Mouse (Mus musculus) hindlimb bud, embryonic 11.5 days (tissue): ENCODE results near the gene Rtcb.

Source experiments
- DNase-seq: peaks from one replicate; pipeline ENCODE4 v3.0.0-alpha.2; 2012; ENCODE audit warnings: low read depth, low spot score; ENCODE audit errors: extremely low spot score

Gene Rtcb

GRCm38 (mm10) chr10:85957464-85957950 is at the start of gene Rtcb:
TSS of gene Rtcb (minus strand) at chr10:85957823.
- peak; percentile 84 for DNase-seq

- no peak for DNase-seq
Observed at GRCm38 (mm10) chr10:86006455-86006854, 48.8 kb upstream of the Rtcb start.

- no peak for DNase-seq
Observed at GRCm38 (mm10) chr10:86000447-86000846, 42.8 kb upstream of the Rtcb start.

GRCm38 (mm10) chr10:85994543-85995104 is 37.0 kb upstream of the Rtcb start:
- DNase-seq = no peak

- DNase-seq = no peak
Observed at GRCm38 (mm10) chr10:85993836-85994235, 36.2 kb upstream of the Rtcb start.

- DNase-seq = no peak
Observed at GRCm38 (mm10) chr10:85992412-85992811, 34.8 kb upstream of the Rtcb start.

GRCm38 (mm10) chr10:85989412-85990115 is 31.9 kb upstream of the Rtcb start:
- DNase-seq = no peak

- DNase-seq = no peak
Observed at GRCm38 (mm10) chr10:85972915-85973314, 15.3 kb upstream of the Rtcb start.

GRCm38 (mm10) chr10:85971826-85972225 is 14.2 kb upstream of the Rtcb start:
- DNase-seq = no peak

GRCm38 (mm10) chr10:85969894-85970620 is 12.4 kb upstream of the Rtcb start:
- DNase-seq = no peak

GRCm38 (mm10) chr10:85968731-85969130 is 11.1 kb upstream of the Rtcb start:
- DNase-seq = no peak

GRCm38 (mm10) chr10:85968157-85968634 is 10.6 kb upstream of the Rtcb start:
- DNase-seq = peak; percentile 42

- DNase-seq = no peak
Observed at GRCm38 (mm10) chr10:85967411-85968156, 10.0 kb upstream of the Rtcb start.

GRCm38 (mm10) chr10:85966476-85966875 is 8.9 kb upstream of the Rtcb start:
- DNase-seq = no peak

- DNase-seq = no peak
Observed at GRCm38 (mm10) chr10:85964316-85964715, 6.7 kb upstream of the Rtcb start.

- DNase-seq = no peak
Observed at GRCm38 (mm10) chr10:85962897-85963296, 5.3 kb upstream of the Rtcb start.

- DNase-seq = no peak
Observed at GRCm38 (mm10) chr10:85956871-85957419, 678 bp downstream of the Rtcb start.

- DNase-seq = no peak
Observed at GRCm38 (mm10) chr10:85954429-85954828, 3.2 kb downstream of the Rtcb start.

- DNase-seq = no peak
Observed at GRCm38 (mm10) chr10:85953401-85953800, 4.2 kb downstream of the Rtcb start.

- no peak for DNase-seq
Observed at GRCm38 (mm10) chr10:85951765-85952443, 5.7 kb downstream of the Rtcb start.
